In genomic region chr1:125549872-125550271, GRCm38 (mm10) we compare ENCODE assay signal across 14 mouse cellular contexts. TPM values are rescaled to one million over a fixed set of nuclear protein-coding genes. Genes with fewer than 3 reads are reported as not detected.
DNase-seq lines count a peak whose midpoint lies in the region; ATAC-seq and TF ChIP-seq lines count a peak whose summit lies in the region.
"Had no signal": no experiment of that assay in that cellular context is flagged by ENCODE, and none has a peak within 500 bp of the region (broad histone marks: within the 10 kb centered on the region; RNA-seq: fewer than 3 reads in every experiment).

No protein-coding gene starts in this region.

- no peaks in the 10 kb centered on the region for H3K9me3 ChIP-seq in kidney, embryonic 15.5 days (replicated peaks)
- no peaks in the 10 kb centered on the region for H3K9me3 ChIP-seq in lung, embryonic 15.5 days
- H3K9me3 ChIP-seq in intestine, postnatal 0 days (ENCODE audit: control insufficient read depth) = no peaks in the 10 kb centered on the region
- H3K9me3 ChIP-seq in stomach, postnatal 0 days (ENCODE audit: control insufficient read depth, low read length) = no peaks in the 10 kb centered on the region
- no peaks in the 10 kb centered on the region for H3K9me3 ChIP-seq in hindbrain, embryonic 14.5 days (ENCODE audit: control insufficient read depth, low read length)
- H3K9me3 ChIP-seq: forebrain, embryonic 13.5 days; hindbrain, embryonic 12.5 days had no signal

- no peak overlapping the region for H3K9ac ChIP-seq in kidney, embryonic 15.5 days
- no peak overlapping the region for H3K9ac ChIP-seq in lung, embryonic 15.5 days
- H3K9ac ChIP-seq in intestine, postnatal 0 days (ENCODE audit: low read depth, low read length) = no peak overlapping the region
- H3K9ac ChIP-seq in stomach, postnatal 0 days (ENCODE audit: low read length) = no peak overlapping the region
- no peak overlapping the region for H3K9ac ChIP-seq in hindbrain, embryonic 14.5 days
- H3K9ac ChIP-seq: forebrain, embryonic 13.5 days; hindbrain, embryonic 12.5 days had no signal

- TF ChIP-seq CTCF in intestine, postnatal 0 days (IDR thresholded peaks at IDR 0.05; ENCODE audit: low read depth) = no peak
- TF ChIP-seq CTCF in stomach, postnatal 0 days (IDR thresholded peaks at IDR 0.05; ENCODE audit: low read depth) = no peak

- H3K4me1 ChIP-seq in kidney, embryonic 15.5 days = no peaks in the 10 kb centered on the region
- no peaks in the 10 kb centered on the region for H3K4me1 ChIP-seq in lung, embryonic 15.5 days
- no peaks in the 10 kb centered on the region; the same call in 1 of the 2 replicates for H3K4me1 ChIP-seq in intestine, postnatal 0 days (replicated peaks; ENCODE audit: control insufficient read depth, insufficient read depth, low read length)
- no peaks in the 10 kb centered on the region for H3K4me1 ChIP-seq in stomach, postnatal 0 days (replicated peaks; ENCODE audit: control insufficient read depth, insufficient read depth)
- H3K4me1 ChIP-seq in hindbrain, embryonic 14.5 days (replicated peaks; ENCODE audit: control insufficient read depth, insufficient read depth, low read length) = no peaks in the 10 kb centered on the region
- H3K4me1 ChIP-seq: forebrain, embryonic 13.5 days; hindbrain, embryonic 12.5 days had no signal

- no peak for ATAC-seq in kidney, embryonic 15.5 days (replicated peaks; ENCODE audit: low FRiP score)
- ATAC-seq in lung, embryonic 15.5 days (ENCODE audit: borderline replicate concordance, extremely low read depth, low FRiP score, low TSS enrichment) = peak; percentile 19; the same call in 1 of the 2 replicates
- ATAC-seq in intestine, postnatal 0 days = peak; percentile 80
- ATAC-seq in stomach, postnatal 0 days (ENCODE audit: low FRiP score, low TSS enrichment) = peak; percentile 81
- ATAC-seq in hindbrain, embryonic 14.5 days (ENCODE audit: low FRiP score) = no peak
- ATAC-seq: forebrain, embryonic 13.5 days had no signal

- H3K36me3 ChIP-seq in kidney, embryonic 15.5 days = no peaks in the 10 kb centered on the region
- H3K36me3 ChIP-seq in lung, embryonic 15.5 days = no peaks in the 10 kb centered on the region
- H3K36me3 ChIP-seq in intestine, postnatal 0 days (ENCODE audit: control insufficient read depth, insufficient read depth) = no peaks in the 10 kb centered on the region
- H3K36me3 ChIP-seq in stomach, postnatal 0 days (ENCODE audit: control insufficient read depth, insufficient read depth, low read length) = no peaks in the 10 kb centered on the region
- H3K36me3 ChIP-seq in hindbrain, embryonic 14.5 days (replicated peaks; ENCODE audit: control insufficient read depth, insufficient read depth) = no peaks in the 10 kb centered on the region
- H3K36me3 ChIP-seq: hindbrain, embryonic 12.5 days had no signal

- peak; percentile 29 for TF ChIP-seq EP300 in stomach, postnatal 0 days (optimal IDR thresholded peaks at IDR 0.05)

- H3K4me3 ChIP-seq in kidney, embryonic 15.5 days (replicated peaks) = no peak overlapping the region
- H3K4me3 ChIP-seq in lung, embryonic 15.5 days = no peak overlapping the region
- H3K4me3 ChIP-seq in intestine, postnatal 0 days (ENCODE audit: low read depth, low read length) = no peak overlapping the region
- no peak overlapping the region for H3K4me3 ChIP-seq in stomach, postnatal 0 days (ENCODE audit: low read depth, low read length)
- H3K4me3 ChIP-seq in hindbrain, embryonic 14.5 days (replicated peaks; ENCODE audit: low read length) = no peak overlapping the region
- H3K4me3 ChIP-seq: forebrain, embryonic 13.5 days; hindbrain, embryonic 12.5 days had no signal

- no peak overlapping the region for H3K4me2 ChIP-seq in kidney, embryonic 15.5 days
- no peak overlapping the region for H3K4me2 ChIP-seq in lung, embryonic 15.5 days
- H3K4me2 ChIP-seq in intestine, postnatal 0 days (replicated peaks; ENCODE audit: low read depth) = peak overlapping the region; percentile 43
- H3K4me2 ChIP-seq in stomach, postnatal 0 days (replicated peaks; ENCODE audit: low read depth) = no peak overlapping the region; the same call in 1 of the 2 replicates
- no peak overlapping the region for H3K4me2 ChIP-seq in hindbrain, embryonic 14.5 days (replicated peaks)
- H3K4me2 ChIP-seq: forebrain, embryonic 13.5 days; hindbrain, embryonic 12.5 days had no signal

- H3K27me3 ChIP-seq in kidney, embryonic 15.5 days = no peaks in the 10 kb centered on the region
- H3K27me3 ChIP-seq in lung, embryonic 15.5 days = no peaks in the 10 kb centered on the region
- no peaks in the 10 kb centered on the region for H3K27me3 ChIP-seq in intestine, postnatal 0 days (replicated peaks; ENCODE audit: control insufficient read depth, insufficient read depth, low read length)
- no peaks in the 10 kb centered on the region for H3K27me3 ChIP-seq in stomach, postnatal 0 days (ENCODE audit: control insufficient read depth, insufficient read depth, low read length)
- H3K27me3 ChIP-seq in hindbrain, embryonic 14.5 days (ENCODE audit: control insufficient read depth, insufficient read depth, low read length) = no peaks in the 10 kb centered on the region
- H3K27me3 ChIP-seq: CH12.LX; forebrain, embryonic 13.5 days; hindbrain, embryonic 12.5 days had no signal

- 41% methylated on average over 1 of the region's 1 CpGs for WGBS in kidney, embryonic 15.5 days
- 30% methylated on average over 1 of the region's 1 CpGs for WGBS in lung, embryonic 15.5 days
- WGBS in intestine, postnatal 0 days = 10% methylated on average over 1 of the region's 1 CpGs
- WGBS in stomach, postnatal 0 days = 21% methylated on average over 1 of the region's 1 CpGs
- 60% methylated on average over 1 of the region's 1 CpGs for WGBS in hindbrain, embryonic 14.5 days

- peak overlapping the region; percentile 73 for H3K27ac ChIP-seq in kidney, embryonic 15.5 days
- H3K27ac ChIP-seq in lung, embryonic 15.5 days = peak overlapping the region; percentile 81
- H3K27ac ChIP-seq in intestine, postnatal 0 days (ENCODE audit: low read depth, low read length) = peak overlapping the region; percentile 82
- H3K27ac ChIP-seq in stomach, postnatal 0 days (replicated peaks) = peak overlapping the region; percentile 91
- H3K27ac ChIP-seq in hindbrain, embryonic 14.5 days = no peak overlapping the region
- H3K27ac ChIP-seq: forebrain, embryonic 13.5 days; hindbrain, embryonic 12.5 days had no signal

- DNase-seq in kidney, adult 8-10 months = no peak
- no peak for DNase-seq in lung, postnatal 4 days
- DNase-seq in stomach, postnatal 0 days (ENCODE audit: low spot score) = peak; percentile 35
- DNase-seq in hindbrain, embryonic 14.5 days (ENCODE audit: low spot score) = no peak
- DNase-seq: cerebellum, postnatal 10 days; gastrocnemius, postnatal 14 days; kidney, adult 11 months; thymus, postnatal 14 days had no signal

RNA-seq across cellular contexts. Expression of gene Slc35f5, which starts 10.5 kb away (rescaled TPM):
- polyA plus RNA-seq in kidney, embryonic 15.5 days (2015; fragmentation: Nextera tagmentation; extraction: Ambion mirVana) = 51.9 and 53.0 TPM in 2 replicates
- polyA plus RNA-seq in lung, embryonic 15.5 days (2015; fragmentation: Nextera tagmentation; extraction: Ambion mirVana) = 49.1 and 53.0 TPM in 2 replicates
- polyA plus RNA-seq in intestine, postnatal 0 days (2015; fragmentation: Nextera tagmentation; extraction: Ambion mirVana) = 36.2 and 37.4 TPM in 2 replicates
- polyA plus RNA-seq in stomach, postnatal 0 days (2015; fragmentation: Nextera tagmentation; extraction: Ambion mirVana) = 64.7 and 66.4 TPM in 2 replicates
- 33.5 and 37.8 TPM in 2 replicates for polyA plus RNA-seq in hindbrain, embryonic 14.5 days (2014; fragmentation: Nextera tagmentation; extraction: Ambion mirVana)

Comparison
In these comparisons a context has a peak if more than half of its experiments do, and no peak if none do; other contexts are left out.
1. ATAC-seq: peak in lung, embryonic 15.5 days (single experiment), intestine, postnatal 0 days (single experiment) and stomach, postnatal 0 days (single experiment); none in kidney, embryonic 15.5 days (single experiment) and hindbrain, embryonic 14.5 days (single experiment).